Mouse (Mus musculus) cerebellum, adult 2 months (tissue): ENCODE measurements at regions not wholly inside any gene's neighbourhood (a gene's known extent, or its start where the extent isn't known, plus 50 kb on each side); places are given as distances from the start of the nearest gene placed in this dataset.

Source experiments
- CTCF ChIP-seq: fragments of 200-500 bp; IDR thresholded peaks from 2 replicates; pipeline ENCODE4 v1.5.1; 2011; ENCODE audit warnings: low read depth, mild to moderate bottlenecking, control low read depth, low read length, moderate library complexity, borderline replicate concordance; ENCODE audit not compliant: insufficient read depth
- POLR2A ChIP-seq: fragments of 200-500 bp; IDR thresholded peaks from 2 replicates; pipeline ENCODE4 v1.6.1; 2011; ENCODE audit warnings: low read length, control low read depth, borderline replicate concordance; ENCODE audit not compliant: insufficient read depth

DNA sequence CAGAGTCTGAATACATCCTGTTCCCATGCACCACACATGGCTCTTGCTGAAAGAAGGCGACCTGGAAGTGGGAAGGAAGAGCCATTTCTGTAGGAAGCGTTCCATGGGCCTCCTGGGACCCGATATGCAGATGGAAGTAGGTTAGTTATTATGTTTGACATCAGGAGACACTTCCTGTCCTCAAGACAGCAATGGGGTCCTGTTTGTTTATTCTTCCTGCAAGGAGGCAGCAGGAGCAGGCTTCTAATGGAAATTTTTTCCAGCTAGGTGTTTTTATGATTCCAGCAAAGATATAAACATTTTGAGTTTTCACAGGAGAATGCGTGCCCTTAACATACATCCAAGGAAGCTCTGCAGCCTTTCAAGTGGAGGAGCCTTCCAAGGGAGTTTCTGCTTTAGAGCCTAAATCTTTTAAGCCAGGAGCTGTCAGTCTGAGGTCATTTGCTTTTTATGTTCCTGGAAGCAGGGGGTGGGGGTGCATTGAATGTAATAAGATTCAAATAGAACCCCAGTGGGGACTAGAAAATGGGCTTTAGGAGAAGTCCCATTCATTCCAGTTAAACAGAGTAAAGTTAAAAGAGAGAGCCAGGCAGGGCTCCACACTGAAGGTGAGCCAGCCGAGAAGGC, 146.9 kb downstream of the Kcnj2 start:
- no peak for TF ChIP-seq CTCF
- TF ChIP-seq POLR2A = no peak
